Mouse (Mus musculus): Measurements from ENCODE around the gene Pnkd.
"Not testable (repeated sequence)": the region's sequence is repeated elsewhere in the genome, so short reads cannot be mapped to it uniquely, and the experiment has no call there.

Pnkd gene

DNA sequence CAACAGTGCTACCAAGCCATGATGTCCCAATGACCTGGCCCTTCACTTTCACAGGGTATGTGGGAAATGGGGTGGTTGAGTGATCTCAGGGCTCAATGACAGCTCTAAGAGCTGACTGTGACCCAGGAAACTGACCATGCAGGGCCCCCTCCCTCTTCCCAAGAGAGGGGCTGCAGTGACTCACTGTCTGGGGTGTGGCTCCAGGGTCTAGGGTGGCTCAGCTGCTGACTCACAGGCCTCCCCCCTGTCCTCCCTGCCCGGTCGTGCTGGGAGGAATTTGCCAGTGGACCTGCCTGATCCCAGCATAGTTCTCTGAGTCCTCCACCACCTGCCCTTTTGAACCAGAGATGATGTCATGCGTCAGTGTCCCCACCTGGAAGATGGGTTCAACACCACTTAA, 12.5 kb downstream of the Pnkd start:
- no peak for DNase-seq (ENCODE audit: low spot score in 2 of 2)

DNA sequence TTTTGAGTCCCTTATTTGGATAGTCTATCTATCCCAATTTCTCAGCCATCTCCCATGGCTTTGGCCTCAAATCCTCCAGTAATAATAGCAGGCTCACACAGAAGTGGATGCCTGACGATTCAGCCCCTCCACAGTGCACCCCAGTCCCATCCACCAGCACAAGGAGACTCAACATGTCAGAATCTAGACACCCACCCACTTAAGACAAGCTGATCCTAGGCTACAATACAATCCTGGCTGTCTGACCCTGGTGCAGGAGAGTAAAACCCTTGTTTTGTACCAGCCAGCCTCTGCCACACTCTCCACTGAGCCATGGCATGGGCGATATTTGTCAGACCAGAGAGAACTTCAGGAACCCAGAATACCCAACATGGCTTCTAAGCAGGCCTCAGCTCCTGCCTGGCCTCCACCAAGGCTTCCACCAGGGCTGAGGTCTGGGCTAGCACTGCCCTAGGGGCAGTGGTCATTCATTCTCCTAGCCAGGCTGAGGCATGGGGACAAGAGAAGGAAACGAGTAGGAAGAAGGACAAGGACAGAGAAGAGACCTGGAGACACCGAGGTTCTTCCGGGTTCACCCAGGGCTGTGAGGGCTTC, 13.5 kb downstream of the Pnkd start:
- no peak for DNase-seq (ENCODE audit: low spot score in 2 of 2)

GRCm38 (mm10) chr1:74298996-74299395, 14.3 kb downstream of the Pnkd start:
- DNase-seq (ENCODE audit: low spot score in 2 of 2): no peak

DNA sequence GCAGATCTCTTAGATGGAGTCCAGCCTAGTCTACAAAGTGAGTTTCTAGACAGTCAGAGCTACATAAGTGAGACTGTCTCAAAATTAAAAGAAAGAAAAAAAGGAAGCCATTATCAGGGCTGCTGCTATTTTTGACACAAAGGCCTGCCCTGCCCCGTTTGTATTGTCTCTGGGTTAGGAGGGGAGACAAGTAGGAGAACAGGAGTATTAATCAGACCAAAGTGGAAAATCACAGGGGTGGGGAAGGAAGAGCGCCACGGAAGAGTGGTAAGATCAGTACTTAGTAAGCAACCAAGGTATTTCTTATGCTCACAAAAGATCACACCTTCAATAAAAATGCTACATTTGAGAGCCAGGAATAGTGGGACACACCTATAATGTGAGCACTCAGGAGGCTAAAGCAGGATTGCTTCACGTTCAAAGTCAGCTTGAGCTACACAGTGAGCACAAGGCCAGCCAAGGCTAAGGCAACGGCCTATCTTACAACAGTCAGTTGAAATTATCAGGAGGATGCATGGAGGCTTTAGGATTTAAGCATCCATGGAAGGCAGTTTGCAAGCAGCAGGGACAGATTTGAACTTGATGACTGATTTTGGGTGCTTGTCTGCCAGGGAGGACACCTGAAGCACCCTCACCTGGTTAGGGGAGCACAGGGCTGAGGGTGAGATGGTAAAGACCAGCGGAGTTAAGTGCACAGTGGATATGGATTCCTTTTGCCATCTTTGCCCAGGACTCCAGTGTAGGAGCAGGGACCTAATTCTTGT, 15.8 kb downstream of the Pnkd start:
- DNase-seq (ENCODE audit: low spot score in 2 of 2): no peak

DNA sequence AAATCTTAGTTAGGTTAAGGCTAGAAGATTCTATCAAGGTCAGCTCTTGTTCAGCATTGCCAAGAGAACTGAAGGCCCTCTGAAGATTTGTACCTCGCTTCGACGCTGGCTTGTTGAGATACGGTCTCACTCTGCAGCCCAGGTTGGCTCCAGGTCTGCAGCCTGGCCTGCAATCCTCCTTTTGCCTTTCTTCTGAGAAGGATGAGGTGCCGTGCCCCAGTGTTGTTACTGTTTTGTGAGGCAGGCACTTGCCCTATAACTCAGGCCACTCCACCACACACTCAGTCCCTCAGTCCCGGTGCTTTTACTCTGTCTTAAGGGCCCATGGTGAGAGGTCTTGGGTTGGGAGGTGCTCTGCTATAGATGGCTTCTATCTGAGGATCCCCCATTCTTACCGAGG, 17.5 kb downstream of the Pnkd start:
- DNase-seq (ENCODE audit: low spot score in 2 of 2): no peak

- DNase-seq (ENCODE audit: low spot score in 2 of 2): no peak
Observed at GRCm38 (mm10) chr1:74302835-74303234, 18.1 kb downstream of the Pnkd start.

DNA sequence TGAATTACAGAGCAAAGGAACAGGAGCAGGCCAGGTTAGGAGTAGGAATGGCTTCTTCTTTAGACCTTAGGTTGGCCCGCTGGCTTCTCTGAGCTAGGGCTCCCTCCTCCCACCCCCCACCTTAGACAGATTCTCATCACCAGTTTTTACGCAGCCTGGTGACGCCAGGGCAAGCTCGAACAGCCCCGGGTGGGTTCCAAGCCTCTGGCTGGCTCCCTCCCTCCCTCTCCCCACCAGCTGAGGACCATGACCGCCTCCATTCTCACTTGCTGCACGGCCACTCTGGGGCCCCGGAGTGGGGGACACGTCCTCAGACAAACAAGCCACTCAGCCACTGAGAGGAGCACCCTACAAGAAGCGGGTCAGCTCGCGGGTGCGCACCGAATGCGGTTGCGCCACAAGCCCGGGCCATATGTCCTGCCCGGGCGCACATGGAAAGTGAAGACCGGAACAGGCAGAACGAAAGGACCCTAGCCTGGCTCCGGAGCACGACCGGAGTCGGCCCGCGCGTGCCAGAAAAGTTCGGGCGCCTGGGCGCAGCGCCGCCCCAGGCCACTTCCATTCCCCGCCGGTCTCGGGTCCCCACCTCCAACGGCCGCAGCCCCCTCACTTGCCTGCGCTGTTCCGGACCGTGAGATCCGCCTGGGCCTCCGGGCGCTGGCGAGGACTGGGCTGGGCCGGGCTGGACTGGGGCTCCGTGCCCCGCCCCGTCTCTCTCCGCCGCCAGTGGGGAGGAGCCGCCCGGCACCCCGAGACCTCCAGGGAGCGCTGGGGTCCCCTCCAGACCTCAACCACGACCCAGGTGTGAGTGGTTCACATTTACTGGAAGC, 19.0 kb downstream of the Pnkd start:
- peak in 1 of 2 experiments; percentile 51 for DNase-seq (ENCODE audit: low spot score in 2 of 2)

GRCm38 (mm10) chr1:74304339-74304790, 19.6 kb downstream of the Pnkd start:
- no peak for DNase-seq (ENCODE audit: low spot score in 2 of 2)

DNA sequence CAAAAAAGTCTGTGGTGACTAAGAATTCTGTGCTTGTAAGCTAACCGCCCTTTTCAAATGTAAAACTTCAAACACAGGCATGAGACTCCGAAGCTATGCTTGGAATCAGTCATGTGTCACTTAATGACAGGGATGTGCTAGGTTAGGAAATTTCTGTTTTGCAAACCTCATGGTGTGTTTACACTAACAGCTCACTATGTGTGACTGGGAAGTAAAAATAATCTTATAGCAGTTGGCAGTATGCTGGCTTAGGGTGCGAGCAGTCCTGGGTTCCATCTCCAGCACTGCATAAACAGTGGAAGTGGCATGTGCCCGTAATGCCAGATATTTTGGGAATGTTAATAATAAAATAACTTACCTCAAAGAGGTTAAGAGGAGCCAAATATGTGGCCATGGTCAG, 20.2 kb downstream of the Pnkd start:
- DNase-seq (ENCODE audit: low spot score in 2 of 2): no peak

DNA sequence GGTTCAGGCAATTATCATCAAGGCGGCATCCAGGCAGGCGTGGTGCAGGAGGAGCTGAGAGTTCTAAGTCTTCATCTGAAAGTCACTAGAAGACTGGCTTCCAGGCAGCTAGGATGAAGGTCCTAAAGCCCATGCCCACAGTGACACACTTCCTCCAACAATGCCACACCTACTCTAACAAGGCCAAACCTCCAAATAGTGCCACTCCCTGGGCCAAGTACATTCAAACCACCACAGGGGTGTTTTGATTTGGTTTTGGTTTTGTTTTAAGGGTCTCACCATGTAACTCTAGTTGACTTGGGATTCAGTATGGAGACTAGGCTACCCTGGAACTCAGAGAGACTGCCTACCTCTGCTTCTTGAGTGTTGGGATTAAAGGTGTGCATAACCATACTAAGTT, 20.8 kb downstream of the Pnkd start, which contains the start of gene Tmbim1:
Gene Tmbim1 (minus strand): TSS at position 101 of the 400 bp plus-strand sequence.
- DNase-seq (ENCODE audit: low spot score in 2 of 2): no peak

GRCm38 (mm10) chr1:74307146-74307545, 22.4 kb downstream of the Pnkd start:
- no peak for DNase-seq (ENCODE audit: low spot score in 2 of 2)

DNA sequence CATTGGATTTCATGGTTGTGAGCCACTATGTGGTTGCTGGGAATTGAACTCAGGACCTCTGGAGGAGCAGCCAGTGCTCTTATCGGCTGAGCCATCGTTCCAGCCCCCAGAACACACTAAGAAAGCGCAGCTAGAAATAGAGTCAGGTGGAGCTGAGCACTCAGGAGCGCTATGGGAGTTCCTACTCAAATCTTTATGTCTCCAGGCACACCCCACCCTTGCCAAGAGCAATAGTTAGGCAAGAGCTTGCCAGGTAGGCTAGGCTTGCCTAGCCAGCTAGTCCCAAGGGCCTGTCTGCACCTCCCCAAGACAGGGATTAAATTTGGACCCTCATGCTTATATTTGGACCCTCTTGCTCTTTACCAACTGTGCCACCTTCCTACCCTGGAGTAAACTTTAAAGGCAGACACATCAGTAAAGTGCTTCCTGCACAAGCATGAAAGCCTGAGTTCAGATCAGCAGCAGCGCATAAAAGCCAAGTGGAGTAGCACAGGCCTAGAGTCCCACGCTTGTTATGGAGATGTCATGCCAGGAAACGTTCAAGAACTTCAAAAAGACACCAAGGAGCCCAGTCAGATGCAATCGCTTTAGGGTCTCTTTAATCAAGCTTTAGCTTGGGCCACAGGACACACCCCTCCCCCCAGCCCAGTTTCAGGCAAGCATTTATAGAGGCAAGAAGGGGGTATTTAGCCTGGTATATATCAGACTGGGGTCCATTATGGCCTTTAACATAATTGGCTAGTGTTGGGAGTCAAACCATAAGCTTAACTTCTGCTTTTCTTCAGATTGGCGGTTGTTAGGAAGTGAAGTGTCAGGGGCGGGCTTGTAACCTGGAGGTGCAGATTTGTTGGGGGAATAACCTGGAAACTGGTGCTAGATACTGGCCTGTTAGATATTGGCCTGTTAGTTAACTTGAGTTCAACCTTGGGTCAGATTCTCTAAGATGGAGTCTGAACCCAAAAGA, 23.6 kb downstream of the Pnkd start:
- DNase-seq (ENCODE audit: low spot score in 2 of 2): no peak

GRCm38 (mm10) chr1:74309767-74310166, 25.0 kb downstream of the Pnkd start:
- no peak for DNase-seq (ENCODE audit: low spot score in 2 of 2)

DNA sequence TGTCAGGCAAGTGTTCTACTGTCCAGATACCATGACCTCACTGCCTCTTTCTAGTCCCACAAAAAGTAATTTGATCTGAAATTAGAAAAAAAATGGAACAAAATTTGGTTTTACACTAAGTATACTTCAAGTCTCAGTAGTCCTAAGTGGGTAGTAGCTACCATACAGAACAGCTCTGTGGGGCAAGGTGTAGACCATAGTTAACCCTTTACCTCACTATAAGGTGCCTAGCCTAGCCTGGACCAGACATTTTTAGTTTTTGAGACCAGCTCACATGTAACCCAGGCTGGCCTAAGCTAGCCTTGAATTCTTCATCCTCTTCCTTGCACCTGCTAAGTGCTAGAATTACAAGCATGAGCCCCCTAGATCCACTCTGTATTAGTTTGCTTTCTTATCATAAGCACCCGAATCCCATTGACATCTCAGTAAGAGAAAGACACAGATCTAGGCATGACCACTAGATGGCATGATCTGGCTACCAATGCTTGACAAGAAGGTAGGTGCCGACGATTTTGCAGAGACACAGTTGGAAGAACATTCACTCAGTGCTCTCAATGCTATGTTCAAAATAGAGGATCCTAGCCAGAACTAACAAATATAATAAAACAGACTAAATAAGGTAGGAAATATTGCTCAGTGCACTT, 28.4 kb downstream of the Pnkd start:
- DNase-seq (ENCODE audit: low spot score in 2 of 2): peak; percentile 75 to 79

DNA sequence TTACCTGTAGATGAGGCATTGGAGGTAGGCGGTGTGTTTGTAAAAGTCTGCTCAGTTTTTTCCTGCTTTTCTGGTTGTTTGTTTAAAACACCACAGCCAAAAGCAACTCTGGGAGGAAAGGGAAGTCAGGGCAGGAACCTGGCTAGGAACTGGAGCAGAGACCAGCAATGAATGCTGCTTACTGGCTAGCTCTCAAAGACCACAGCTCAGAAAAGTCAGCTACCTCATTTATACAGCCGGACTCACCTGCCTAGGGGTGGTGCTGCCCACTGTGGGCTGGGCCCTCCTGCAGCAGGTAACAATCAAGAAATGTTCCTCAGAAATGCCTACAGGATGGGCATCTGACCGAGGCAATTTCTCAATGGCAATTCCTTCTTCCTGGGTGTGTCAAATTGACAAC, 30.1 kb downstream of the Pnkd start:
- no peak for DNase-seq (ENCODE audit: low spot score in 2 of 2)

DNA sequence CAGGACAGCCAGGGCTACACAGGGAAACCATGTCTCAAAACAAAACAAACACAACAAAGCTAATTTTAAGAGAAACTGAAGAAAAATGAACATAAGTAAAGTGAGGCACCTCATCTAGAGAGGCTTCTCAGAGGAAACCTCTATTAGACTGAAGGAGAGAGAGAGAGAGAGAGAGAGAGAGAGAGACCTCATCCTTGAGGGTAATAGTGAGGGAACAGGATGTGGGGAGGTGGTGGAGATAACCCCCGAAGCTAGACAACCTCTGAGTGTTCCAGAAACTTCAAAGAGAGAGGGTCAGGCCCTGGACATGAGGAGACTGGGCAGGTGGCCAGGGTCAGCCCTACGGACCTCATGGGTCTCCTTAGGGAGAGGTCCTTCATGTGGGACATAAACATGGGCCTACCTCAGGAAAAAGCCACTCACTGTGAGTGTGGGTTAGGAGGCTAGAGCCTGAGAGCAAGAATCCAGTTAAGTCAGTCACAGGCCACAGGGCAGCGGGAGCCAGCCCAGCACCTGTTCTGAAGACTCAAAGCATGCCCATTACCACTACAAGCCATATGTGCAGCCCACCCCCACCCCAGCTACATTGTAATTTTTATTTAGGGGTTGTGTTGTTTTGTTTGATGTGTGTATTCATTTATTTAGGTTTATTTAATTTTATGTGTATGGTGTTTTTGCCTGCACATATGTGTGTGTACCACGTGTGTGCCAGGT, 31.5 kb downstream of the Pnkd start:
- DNase-seq (ENCODE audit: low spot score in 2 of 2): no peak

- no peak for DNase-seq (ENCODE audit: low spot score in 2 of 2)
Observed at GRCm38 (mm10) chr1:74318711-74319110, 34.0 kb downstream of the Pnkd start.

- no peak for DNase-seq (ENCODE audit: low spot score in 2 of 2)
Observed at GRCm38 (mm10) chr1:74321396-74321795, 36.7 kb downstream of the Pnkd start.

DNA sequence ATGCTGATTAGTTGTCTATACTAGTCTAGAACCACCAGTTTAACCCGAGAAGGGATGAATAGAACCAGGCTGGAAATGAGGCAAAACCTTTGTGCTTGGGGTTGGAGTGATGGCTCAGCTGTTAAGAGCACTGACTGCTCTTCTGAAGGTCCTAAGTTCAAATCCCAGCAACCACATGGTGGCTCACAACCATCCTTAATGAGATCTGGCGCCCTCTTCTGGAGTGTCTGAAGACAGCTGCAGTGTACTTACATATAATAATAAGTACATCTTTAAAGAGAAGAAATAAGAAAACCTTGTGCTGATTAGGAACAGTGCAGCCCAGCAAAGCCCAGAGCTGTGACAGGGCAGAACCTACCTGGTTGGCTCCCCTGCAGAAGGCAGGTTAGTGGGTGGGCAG, 42.2 kb downstream of the Pnkd start:
- DNase-seq (ENCODE audit: low spot score in 2 of 2): not testable (repeated sequence)

- DNase-seq (ENCODE audit: low spot score in 2 of 2): no peak
Observed at GRCm38 (mm10) chr1:74329899-74330431, 45.2 kb downstream of the Pnkd start.
